ENCODE assay signal across 11 mouse cellular contexts in genomic region chr6:122879141-122879735, GRCm38 (mm10).
"Had no signal": no experiment of that assay in that cellular context is flagged by ENCODE, and none has a peak within 500 bp of the region (broad histone marks: within the 10 kb centered on the region; RNA-seq: fewer than 3 reads in every experiment).

No protein-coding gene starts in this region.

- DNase-seq: lung, adult 2 months; lung, postnatal 36 days; right cerebral cortex, adult 18-20 months; right cerebral cortex, postnatal 25 days; thymus, postnatal 14 days had no signal

- H3K4me2 ChIP-seq: kidney, embryonic 15.5 days; midbrain, embryonic 13.5 days had no signal

- H3K27ac ChIP-seq: kidney, embryonic 15.5 days; left cerebral cortex, adult 2 months; limb, embryonic 10.5 days; midbrain, embryonic 13.5 days; stomach, postnatal 0 days had no signal

- H3K4me3 ChIP-seq: kidney, embryonic 15.5 days; left cerebral cortex, adult 2 months; limb, embryonic 10.5 days; midbrain, embryonic 13.5 days had no signal

- H3K27me3 ChIP-seq: kidney, embryonic 15.5 days; midbrain, embryonic 13.5 days had no signal

- H3K9me3 ChIP-seq: kidney, embryonic 15.5 days; limb, embryonic 10.5 days; midbrain, embryonic 13.5 days had no signal

- H3K9ac ChIP-seq: kidney, embryonic 15.5 days; midbrain, embryonic 13.5 days had no signal

- ATAC-seq: lung, postnatal 0 days; midbrain, embryonic 13.5 days had no signal
